Mouse (Mus musculus): ENCODE measurements around the gene Ube2l6. TPM values are rescaled to one million over a fixed set of nuclear protein-coding genes. Genes with fewer than 3 reads are reported as not detected.

The Ube2l6 gene
- polyA plus RNA-seq, 1 experiment from 2014 or later: 28.6 TPM

DNA sequence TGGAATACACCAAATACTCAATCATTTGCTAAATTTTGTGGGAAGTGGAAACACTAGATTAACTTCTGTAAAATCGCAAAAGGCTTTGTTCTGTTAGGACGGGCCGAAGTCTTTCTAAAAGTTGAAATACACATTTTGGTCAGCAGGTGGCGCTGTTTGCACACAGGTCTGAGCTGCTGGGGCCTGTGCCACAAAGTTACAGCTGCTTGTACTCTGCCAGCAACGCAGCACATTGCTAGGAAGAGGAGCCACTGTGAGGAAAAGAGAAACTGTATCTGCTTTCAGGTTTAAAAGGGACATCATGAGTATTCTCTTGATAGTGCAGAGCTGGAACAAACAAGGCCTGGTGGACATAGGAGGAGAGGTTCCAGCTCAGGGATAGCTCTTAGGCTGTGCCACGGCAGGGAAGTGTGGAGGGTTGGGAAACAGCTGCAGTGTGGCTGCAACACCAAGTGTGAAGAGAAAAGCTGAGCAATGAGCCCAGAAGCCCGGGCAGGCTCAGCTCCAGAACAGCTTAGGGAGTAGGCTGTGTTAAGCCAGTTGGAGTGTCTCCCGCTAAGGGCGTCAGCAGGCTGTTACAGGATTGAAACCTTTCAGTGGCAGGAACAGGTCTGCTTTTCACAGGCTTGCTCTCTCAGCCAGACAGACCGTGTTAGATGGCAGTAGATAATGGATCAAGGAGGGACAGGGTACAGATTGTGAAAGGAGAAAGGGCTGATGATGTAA, 33.2 kb downstream of the Ube2l6 start:
- Histone ChIP-seq H3K4me3 (ENCODE audit: low read depth, low read length) (no peak overlapping the region), H3K9me3 (ENCODE audit: control insufficient read depth, low read length) (no peaks in the 10 kb centered on the region), H3K27ac (replicated peaks) (peak overlapping the region; percentile 78), H3K4me1 (replicated peaks; ENCODE audit: control insufficient read depth, insufficient read depth) (no peaks in the 10 kb centered on the region), H3K4me2 (replicated peaks; ENCODE audit: low read depth) (peak overlapping the region; percentile 21; the same call in 1 of the 2 replicates), H3K36me3 (ENCODE audit: control insufficient read depth, insufficient read depth, low read length) (peaks cover 4% of the 10 kb centered on the region; the same call in 1 of the 2 replicates), H3K27me3 (ENCODE audit: control insufficient read depth, insufficient read depth, low read length) (no peaks in the 10 kb centered on the region), H3K9ac (ENCODE audit: low read length) (no peak overlapping the region; the same call in 1 of the 2 replicates)
- peak; percentile 95 for TF ChIP-seq CTCF (IDR thresholded peaks at IDR 0.05; ENCODE audit: low read depth)
- TF ChIP-seq EP300 (optimal IDR thresholded peaks at IDR 0.05): no peak
- DNase-seq (ENCODE audit: low spot score): peak; percentile 83
- ATAC-seq (ENCODE audit: low FRiP score, low TSS enrichment): peak; percentile 77
- WGBS: 17% methylated on average over 10 of the region's 10 CpGs

DNA sequence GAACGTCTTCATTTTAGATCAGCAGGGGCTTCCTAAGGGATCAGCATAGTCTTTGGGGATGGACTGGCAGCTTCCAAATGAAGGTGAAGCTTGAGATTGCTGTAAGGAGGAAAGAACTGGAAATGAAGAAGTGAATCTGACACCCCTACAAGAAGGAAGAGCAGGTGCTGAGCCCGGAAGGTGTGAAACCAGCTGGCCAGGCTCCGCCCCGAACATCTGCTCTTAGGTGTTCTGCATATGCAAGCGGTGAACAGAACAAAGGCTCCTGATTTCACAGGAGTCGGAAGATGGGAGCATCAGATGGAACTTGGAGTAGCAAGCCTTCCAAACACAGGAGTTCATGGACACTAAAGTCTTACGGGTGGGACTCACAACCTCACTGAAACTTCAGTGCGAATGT, 38.5 kb downstream of the Ube2l6 start:
- no peak overlapping the region for H3K4me3 ChIP-seq (ENCODE audit: low read depth, low read length)
- DNase-seq (ENCODE audit: low spot score) (no peak), ATAC-seq (ENCODE audit: low FRiP score, low TSS enrichment) (no peak)
- H3K36me3 ChIP-seq (ENCODE audit: control insufficient read depth, insufficient read depth, low read length): no peaks in the 10 kb centered on the region
- no peaks in the 10 kb centered on the region for H3K27me3 ChIP-seq (ENCODE audit: control insufficient read depth, insufficient read depth, low read length)
- H3K4me1 ChIP-seq (replicated peaks; ENCODE audit: control insufficient read depth, insufficient read depth): peaks cover 10% of the 10 kb centered on the region
- no peaks in the 10 kb centered on the region for H3K9me3 ChIP-seq (ENCODE audit: control insufficient read depth, low read length)
- H3K4me2 ChIP-seq (replicated peaks; ENCODE audit: low read depth): no peak overlapping the region
- WGBS: 51% methylated on average over 8 of the region's 8 CpGs
- no peak for TF ChIP-seq CTCF (IDR thresholded peaks at IDR 0.05; ENCODE audit: low read depth)
- no peak for TF ChIP-seq EP300 (optimal IDR thresholded peaks at IDR 0.05)
- no peak overlapping the region for H3K27ac ChIP-seq (replicated peaks)
- no peak overlapping the region for H3K9ac ChIP-seq (ENCODE audit: low read length)

DNA sequence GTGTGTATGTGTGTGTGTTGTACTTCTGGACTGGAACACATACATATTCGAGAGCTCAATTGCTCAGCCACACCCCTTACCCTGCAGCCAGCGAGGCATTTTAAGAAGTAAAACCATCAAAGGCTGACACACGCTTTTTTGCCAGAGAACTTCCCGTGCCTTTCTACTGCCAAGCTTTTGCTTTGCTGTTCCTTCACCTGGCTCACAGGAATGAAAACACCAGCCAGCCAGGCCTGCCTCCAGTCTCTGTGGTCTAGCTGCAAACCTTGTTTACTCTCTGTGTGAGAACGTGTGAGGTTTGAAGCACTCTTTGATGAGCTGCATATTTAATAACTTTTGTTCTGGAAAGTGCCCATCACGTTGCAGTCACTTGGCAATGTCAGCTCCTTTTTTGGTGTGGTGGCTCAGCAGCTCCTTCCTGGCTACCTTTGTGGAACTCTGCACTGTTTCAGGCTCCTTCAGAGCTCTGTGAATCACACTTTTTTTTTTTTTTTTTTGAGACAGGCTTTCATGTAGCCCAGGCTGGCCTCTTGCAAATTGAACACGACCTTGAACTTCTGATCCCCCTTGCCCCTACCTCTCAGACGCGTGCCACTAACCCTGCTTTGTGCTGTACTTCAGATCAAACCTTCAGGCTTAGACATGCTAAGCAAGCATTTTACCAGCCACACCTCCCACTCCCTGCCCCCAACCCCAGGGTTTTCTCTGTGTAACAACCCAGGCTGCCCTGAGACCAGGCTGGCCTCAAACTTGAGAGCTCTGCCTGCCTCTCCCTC, 39.4 kb downstream of the Ube2l6 start:
- 29% methylated on average over 9 of the region's 9 CpGs for WGBS
- H3K36me3 ChIP-seq (ENCODE audit: control insufficient read depth, insufficient read depth, low read length): no peaks in the 10 kb centered on the region
- H3K9me3 ChIP-seq (ENCODE audit: control insufficient read depth, low read length): no peaks in the 10 kb centered on the region
- no peaks in the 10 kb centered on the region for H3K27me3 ChIP-seq (ENCODE audit: control insufficient read depth, insufficient read depth, low read length)
- DNase-seq (ENCODE audit: low spot score) (no peak), ATAC-seq (ENCODE audit: low FRiP score, low TSS enrichment) (no peak)
- peaks cover 10% of the 10 kb centered on the region for H3K4me1 ChIP-seq (replicated peaks; ENCODE audit: control insufficient read depth, insufficient read depth)
- no peak overlapping the region for H3K4me2 ChIP-seq (replicated peaks; ENCODE audit: low read depth)
- H3K4me3 ChIP-seq (ENCODE audit: low read depth, low read length): no peak overlapping the region
- no peak for TF ChIP-seq CTCF (IDR thresholded peaks at IDR 0.05; ENCODE audit: low read depth)
- no peak for TF ChIP-seq EP300 (optimal IDR thresholded peaks at IDR 0.05)
- no peak overlapping the region for H3K9ac ChIP-seq (ENCODE audit: low read length)
- 0 out of 2 replicates have a peak overlapping the region, but pooled peaks have one; percentile 24 for H3K27ac ChIP-seq (replicated peaks)

DNA sequence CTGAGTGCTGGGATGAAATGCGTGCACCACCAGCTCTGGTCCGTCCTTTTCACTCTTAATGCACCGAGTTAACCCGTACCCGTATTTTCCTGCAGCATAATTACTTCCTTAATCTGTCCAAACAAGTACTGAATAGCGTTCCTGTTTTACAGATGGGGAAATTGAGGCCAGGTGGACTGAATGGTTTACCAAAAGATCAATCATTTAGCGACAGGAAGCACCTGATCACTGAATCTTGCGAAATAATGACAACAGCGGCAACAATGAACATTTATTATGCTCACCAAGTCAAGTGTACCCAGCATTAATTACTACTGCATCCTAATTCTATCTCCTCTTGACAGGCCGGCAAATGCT, 39.9 kb downstream of the Ube2l6 start, which contains the start of gene Slc43a1:
Gene Slc43a1 (plus strand): TSS at position 258 of the 357 bp plus-strand sequence.
- peaks cover 10% of the 10 kb centered on the region for H3K4me1 ChIP-seq (replicated peaks; ENCODE audit: control insufficient read depth, insufficient read depth)
- no peaks in the 10 kb centered on the region for H3K36me3 ChIP-seq (ENCODE audit: control insufficient read depth, insufficient read depth, low read length)
- WGBS: 30% methylated on average over 10 of the region's 10 CpGs
- peak within 1 kb of the TSS; percentile 83 for H3K27ac ChIP-seq (replicated peaks)
- no peaks in the 10 kb centered on the region for H3K27me3 ChIP-seq (ENCODE audit: control insufficient read depth, insufficient read depth, low read length)
- peak within 1 kb of the TSS; percentile 93 for H3K4me2 ChIP-seq (replicated peaks; ENCODE audit: low read depth)
- H3K9me3 ChIP-seq (ENCODE audit: control insufficient read depth, low read length): no peaks in the 10 kb centered on the region
- no peak for TF ChIP-seq CTCF (IDR thresholded peaks at IDR 0.05; ENCODE audit: low read depth)
- no peak for TF ChIP-seq EP300 (optimal IDR thresholded peaks at IDR 0.05)
- no peak for ATAC-seq (ENCODE audit: low FRiP score, low TSS enrichment)
- H3K9ac ChIP-seq (ENCODE audit: low read length): peak within 1 kb of the TSS; percentile 73
- no peak for DNase-seq (ENCODE audit: low spot score)
- H3K4me3 ChIP-seq (ENCODE audit: low read depth, low read length): peak within 1 kb of the TSS; percentile 61

DNA sequence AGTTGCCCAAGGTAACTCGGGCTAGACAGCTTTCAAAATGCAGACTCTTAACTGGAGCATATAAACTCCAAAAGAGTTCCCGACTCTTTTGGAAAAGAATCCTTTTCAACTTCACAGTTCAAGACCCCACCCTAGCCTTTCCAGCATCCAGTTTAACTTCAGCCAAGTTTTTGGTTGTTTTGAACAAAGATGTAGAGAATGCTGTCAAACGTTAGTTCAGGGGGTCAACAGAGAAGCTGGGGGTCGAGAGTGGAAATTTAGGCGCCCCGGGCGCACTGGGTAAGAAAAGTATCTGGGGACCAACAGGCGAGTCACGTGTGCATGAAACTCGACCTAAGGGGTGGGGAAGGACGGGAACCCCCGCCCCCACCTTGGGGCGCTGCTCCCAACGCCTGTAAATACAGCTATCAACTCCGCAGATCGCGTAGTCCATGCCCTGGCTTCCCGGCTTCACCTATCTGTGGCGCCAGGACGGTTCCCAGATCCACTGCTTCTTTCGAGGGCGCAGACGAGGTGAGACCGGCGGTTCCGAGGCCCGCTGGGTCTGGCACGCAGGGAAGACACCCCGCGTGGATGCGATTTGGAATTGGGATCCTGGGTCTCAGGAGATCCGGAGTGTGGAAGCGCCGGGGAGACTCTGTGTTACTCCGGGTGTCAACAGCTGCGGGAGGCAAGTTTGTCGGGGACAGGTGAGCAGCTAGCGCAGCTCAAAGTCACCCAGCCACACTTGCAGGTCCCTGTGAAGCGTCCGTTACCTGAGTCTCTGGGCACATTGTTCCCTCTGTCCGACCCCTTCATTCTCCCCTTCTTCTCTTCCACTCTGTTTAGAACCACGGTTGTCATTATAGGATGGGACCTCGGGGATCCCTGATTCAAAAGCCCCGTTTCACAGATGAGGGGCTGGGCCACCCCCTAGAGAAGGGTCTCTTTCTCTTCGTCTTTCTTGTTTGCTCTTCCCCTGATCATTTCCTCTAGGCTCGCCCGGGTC, 40.7 kb downstream of the Ube2l6 start:
- Histone ChIP-seq H3K27me3 (ENCODE audit: control insufficient read depth, insufficient read depth, low read length) (no peaks in the 10 kb centered on the region), H3K9ac (ENCODE audit: low read length) (peak overlapping the region; percentile 73), H3K27ac (replicated peaks) (peak overlapping the region; percentile 83), H3K9me3 (ENCODE audit: control insufficient read depth, low read length) (no peaks in the 10 kb centered on the region), H3K4me1 (replicated peaks; ENCODE audit: control insufficient read depth, insufficient read depth) (peaks cover 10% of the 10 kb centered on the region), H3K36me3 (ENCODE audit: control insufficient read depth, insufficient read depth, low read length) (no peaks in the 10 kb centered on the region), H3K4me3 (ENCODE audit: low read depth, low read length) (peak overlapping the region; percentile 61), H3K4me2 (replicated peaks; ENCODE audit: low read depth) (peak overlapping the region; percentile 93)
- WGBS: 1% methylated on average over 47 of the region's 47 CpGs
- peak; percentile 55 for DNase-seq (ENCODE audit: low spot score)
- ATAC-seq (ENCODE audit: low FRiP score, low TSS enrichment): peak; percentile 29; the same call in 1 of the 2 replicates
- TF ChIP-seq EP300 (optimal IDR thresholded peaks at IDR 0.05) (no peak), CTCF (IDR thresholded peaks at IDR 0.05; ENCODE audit: low read depth) (no peak)

All from stomach, postnatal 0 days (tissue).